Mouse (Mus musculus) midbrain, embryonic 14.5 days (tissue): ENCODE results near the gene Mia. TPM values are rescaled to one million over a fixed set of nuclear protein-coding genes. Genes with fewer than 3 reads are reported as not detected.

ENCODE experiments used
- ATAC-seq: fragments of 200-750 bp; cut with Nextera tagmentation; 2 replicates; pipeline ENCODE4 v1.8.0; 2017; ENCODE audit warnings: moderate number of reproducible peaks, moderate library complexity; ENCODE audit not compliant: low FRiP score, low TSS enrichment
- DNase-seq: peaks from one replicate; pipeline ENCODE4 v3.0.0-alpha.2; 2015
- H3K27ac ChIP-seq: fragments of 300-500 bp; sonication (generic); replicated peaks from 2 replicates; pipeline ENCODE4 v1.5.1; 2014; ENCODE audit warnings: mild to moderate bottlenecking, low read depth, low read length, moderate library complexity
- H3K27me3 ChIP-seq: fragments of 300-500 bp; sonication (generic); 2 replicates; pipeline ENCODE4 v1.6.1; 2014; ENCODE audit warnings: low read length, control low read depth, mixed read lengths; ENCODE audit not compliant: control insufficient read depth, insufficient read depth
- H3K36me3 ChIP-seq: fragments of 300-500 bp; sonication (generic); 2 replicates; pipeline ENCODE4 v1.6.1; 2014; ENCODE audit warnings: low read length, control low read depth; ENCODE audit not compliant: control insufficient read depth, insufficient read depth
- H3K4me1 ChIP-seq: fragments of 300-500 bp; sonication (generic); 2 replicates; pipeline ENCODE4 v1.6.1; 2014; ENCODE audit warnings: mild to moderate bottlenecking, antibody characterized with exemption, low read length, control low read depth; ENCODE audit not compliant: control insufficient read depth, insufficient read depth
- H3K4me2 ChIP-seq: fragments of 300-500 bp; sonication (generic); 2 replicates; pipeline ENCODE4 v1.6.1; 2014; ENCODE audit warnings: mild to moderate bottlenecking, low read length, moderate library complexity
- H3K4me3 ChIP-seq: fragments of 300-500 bp; sonication (generic); replicated peaks from 2 replicates; pipeline ENCODE4 v1.5.1; 2014; ENCODE audit warnings: low read depth, low read length
- H3K9ac ChIP-seq: fragments of 300-500 bp; sonication (generic); replicated peaks from 2 replicates; pipeline ENCODE4 v1.6.1; 2014; ENCODE audit warnings: mild to moderate bottlenecking, low read length, moderate library complexity
- H3K9me3 ChIP-seq: fragments of 300-500 bp; sonication (generic); 2 replicates; pipeline ENCODE4 v1.6.1; 2016; ENCODE audit warnings: low read length, control low read depth, mixed read lengths; ENCODE audit not compliant: control insufficient read depth
- WGBS: fragments of 180-500 bp; shearing (Covaris S2); extraction: QIAGEN DNeasy Blood & Tissue Kit; methylation state at CpG from one replicate; pipeline ENCODE4 v1.1.7; 2014; 5-methylcytosine and 5-hydroxymethylcytosine counted together
- microRNA counts: library from miRNA; unstranded; fragments of <30 nt; microRNA quantifications from one replicate; lab custom pipeline; 2016
- microRNA-seq: library from miRNA; unstranded; fragments of <30 nt; microRNA quantifications from one replicate; pipeline ENCODE4, GENCODE M21; 2016
- polyA plus RNA-seq: library from polyadenylated mRNA; unstranded; fragments of >200 nt; fragmentation: Nextera tagmentation; extraction: Ambion mirVana; gene quantifications from 2 replicates; pipeline ENCODE4 v1.2.1, GENCODE M21; 2014

Gene Mia
- polyA plus RNA-seq, 1 experiment from 2014 or later = 6.8 TPM

DNA sequence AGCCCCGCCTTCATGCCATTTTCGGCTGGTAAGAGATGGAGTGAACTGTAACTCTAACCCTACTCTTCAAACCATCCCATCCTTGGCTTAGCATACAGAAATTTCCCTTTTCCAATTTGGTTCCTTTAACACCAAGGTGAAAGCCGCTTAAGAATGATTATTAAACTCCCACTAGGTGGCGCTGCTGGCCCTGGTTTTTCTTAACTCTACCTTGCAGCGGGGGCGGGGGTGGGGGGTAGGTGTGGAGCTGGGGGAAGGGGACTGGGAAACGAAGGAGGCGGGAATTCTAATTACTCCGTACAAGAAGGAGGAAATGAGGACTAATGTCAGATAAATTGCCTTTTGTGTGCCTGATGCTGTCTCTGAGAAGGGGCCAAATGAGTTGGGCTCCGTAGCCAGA, 48.4 kb downstream of the Mia start:
- Histone ChIP-seq H3K27ac (no peak overlapping the region), H3K9ac (no peak overlapping the region), H3K4me2 (no peak overlapping the region), H3K4me3 (no peak overlapping the region), H3K27me3 (no peaks in the 10 kb centered on the region), H3K9me3 (no peaks in the 10 kb centered on the region), H3K36me3 (no peaks in the 10 kb centered on the region), H3K4me1 (no peaks in the 10 kb centered on the region)
- WGBS = 15% methylated on average over 10 of the region's 10 CpGs
- ATAC-seq (no peak), DNase-seq (peak; percentile 80)

DNA sequence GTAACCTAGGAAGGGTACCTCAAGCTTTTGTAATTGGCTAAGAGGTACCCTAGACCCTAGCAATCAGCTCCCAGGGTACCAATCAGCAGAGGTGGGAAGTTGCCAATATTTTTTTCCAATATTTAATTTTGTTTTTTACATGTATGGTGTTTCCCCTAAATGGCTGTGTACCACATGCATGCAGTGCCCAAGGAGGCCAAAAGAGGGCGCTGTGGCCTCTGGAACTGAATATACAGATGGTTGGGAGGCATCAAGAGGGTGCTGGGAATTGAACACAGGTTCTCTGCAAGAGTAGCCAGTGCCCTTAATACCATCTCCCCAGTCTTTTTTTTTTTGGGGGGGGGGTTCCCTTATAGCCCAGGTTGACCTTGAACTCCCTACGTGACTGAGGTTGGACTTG, 49.6 kb downstream of the Mia start:
- ATAC-seq = no peak
- Histone ChIP-seq H3K4me3 (no peak overlapping the region), H3K4me1 (no peaks in the 10 kb centered on the region), H3K9ac (no peak overlapping the region), H3K4me2 (no peak overlapping the region), H3K27ac (no peak overlapping the region), H3K9me3 (no peaks in the 10 kb centered on the region), H3K36me3 (no peaks in the 10 kb centered on the region), H3K27me3 (no peaks in the 10 kb centered on the region)
- WGBS = 72% methylated on average over 2 of the region's 2 CpGs
- DNase-seq = no peak

DNA sequence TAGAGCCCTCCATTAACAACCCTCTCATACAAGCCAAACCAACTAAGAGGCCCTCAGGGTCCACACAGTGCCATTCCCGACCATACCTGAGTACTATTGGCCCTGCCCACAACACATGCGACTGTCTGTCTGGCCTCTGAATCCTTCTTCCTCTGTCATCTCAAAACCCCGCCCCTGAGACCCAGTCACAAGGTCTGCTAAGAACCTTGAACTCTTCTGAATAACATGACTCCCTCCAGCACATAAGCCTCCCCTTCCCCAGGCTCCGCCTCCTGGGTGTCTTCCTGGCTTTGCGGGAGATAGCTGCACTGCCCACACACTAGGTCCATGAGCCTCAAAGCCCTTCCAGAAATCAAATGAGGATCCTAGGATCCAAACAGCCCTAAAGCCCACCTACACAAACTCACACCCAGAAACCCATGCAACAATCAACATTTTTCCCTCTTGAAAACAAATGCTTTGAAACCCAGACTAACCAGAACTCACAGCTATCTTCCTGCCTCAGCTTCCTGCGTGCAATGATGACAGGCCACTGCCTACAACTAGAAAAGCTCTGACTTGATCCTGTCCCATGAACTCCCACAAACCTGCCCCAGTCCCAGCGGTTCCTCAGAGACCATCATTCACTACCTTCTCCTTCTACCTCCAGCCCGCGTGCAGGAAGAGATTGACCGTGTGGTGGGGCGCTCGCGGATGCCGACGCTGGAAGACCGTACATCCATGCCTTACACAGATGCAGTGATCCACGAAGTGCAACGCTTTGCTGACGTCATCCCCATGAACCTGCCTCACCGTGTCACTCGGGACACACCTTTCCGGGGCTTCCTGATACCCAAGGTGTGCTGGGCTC, 50.2 kb downstream of the Mia start:
- Histone ChIP-seq H3K4me2 (no peak overlapping the region), H3K36me3 (no peaks in the 10 kb centered on the region), H3K9me3 (no peaks in the 10 kb centered on the region), H3K27me3 (no peaks in the 10 kb centered on the region), H3K4me3 (no peak overlapping the region), H3K9ac (no peak overlapping the region), H3K4me1 (no peaks in the 10 kb centered on the region), H3K27ac (no peak overlapping the region)
- ATAC-seq = no peak
- WGBS = 90% methylated on average over 22 of the region's 22 CpGs
- no peak for DNase-seq

DNA sequence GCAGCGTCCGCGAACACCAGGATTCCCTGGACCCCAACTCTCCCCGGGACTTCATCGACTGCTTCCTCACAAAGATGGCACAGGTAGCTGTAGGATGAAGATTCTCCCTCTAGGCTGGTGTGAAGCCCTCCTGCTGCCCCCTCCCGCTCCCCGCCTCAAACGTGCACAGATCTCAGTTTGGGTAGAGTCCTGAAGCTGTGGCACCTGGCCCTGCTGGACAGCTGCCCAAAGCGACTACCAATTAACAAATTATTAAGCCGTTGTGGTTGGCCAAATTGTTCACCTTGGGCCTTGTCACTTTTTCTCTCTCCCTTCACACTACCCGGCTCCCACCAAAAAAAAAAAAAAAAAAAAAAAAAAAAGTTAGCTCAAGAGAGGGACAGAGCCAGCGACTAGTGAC, 51.1 kb downstream of the Mia start:
- 92% methylated on average over 12 of the region's 12 CpGs for WGBS
- no peaks in the 10 kb centered on the region for H3K4me1 ChIP-seq
- no peak overlapping the region for H3K27ac ChIP-seq
- H3K27me3 ChIP-seq = no peaks in the 10 kb centered on the region
- DNase-seq (no peak), ATAC-seq (no peak)
- H3K9ac ChIP-seq = no peak overlapping the region
- H3K9me3 ChIP-seq = no peaks in the 10 kb centered on the region
- H3K36me3 ChIP-seq = no peaks in the 10 kb centered on the region
- H3K4me3 ChIP-seq = no peak overlapping the region
- no peak overlapping the region for H3K4me2 ChIP-seq

MicroRNAs encoded within 50 kb of the gene (microRNA counts, 519-probe panel; counts per million panel counts)
- not detected for microRNA mmu-miR-1191 (lab: Ali Mortazavi, UCI)

Small RNA genes within 50 kb of the gene (microRNA-seq; reads per million reads assigned to microRNA genes)
- gene Mir1191 (1.3 reads per million), gene Mir3101 (1.6 reads per million, percentile 6 among the genes with 10 or more reads in this experiment)

Other genes with a start within 250 kb of the Mia start
- gene Cyp2a22, start 241.8 kb downstream of the Mia start, polyA plus RNA-seq = not detected in 2 replicates
- gene Cyp2a12, start 152.1 kb downstream of the Mia start, polyA plus RNA-seq = not detected in 2 replicates
- gene Cyp2f2, start 61.2 kb downstream of the Mia start, polyA plus RNA-seq = not detected in 2 replicates
- 0.18 and 0.22 TPM in 2 replicates for gene Cyp2t4, start 27.4 kb downstream of the Mia start, polyA plus RNA-seq
- 57.3 and 68.7 TPM in 2 replicates for gene Egln2, start 14.4 kb downstream of the Mia start, polyA plus RNA-seq
- gene Rab4b, start 2.3 kb downstream of the Mia start, polyA plus RNA-seq = 87.7 and 99.6 TPM in 2 replicates
- not detected in 2 replicates for gene Gm21983, start 71 bp downstream of the Mia start, polyA plus RNA-seq
- gene BC024978, start 14.6 kb upstream of the Mia start, polyA plus RNA-seq = 3.6 and 4.0 TPM in 2 replicates
- gene Snrpa, start 15.1 kb upstream of the Mia start, polyA plus RNA-seq = 222 and 233 TPM in 2 replicates
- 7.3 and 7.4 TPM in 2 replicates for gene Itpkc, start 47.5 kb upstream of the Mia start, polyA plus RNA-seq
- 19.8 and 22.6 TPM in 2 replicates for gene Coq8b, start 51.9 kb upstream of the Mia start, polyA plus RNA-seq
- gene Numbl, start 77.3 kb upstream of the Mia start, polyA plus RNA-seq = 33.7 and 50.1 TPM in 2 replicates
- gene Ltbp4, start 156.5 kb upstream of the Mia start, polyA plus RNA-seq = 6.4 and 7.4 TPM in 2 replicates
- 50.4 and 52.5 TPM in 2 replicates for gene Shkbp1, start 174.9 kb upstream of the Mia start, polyA plus RNA-seq
- not detected in 2 replicates for gene Gm20479, start 176.3 kb upstream of the Mia start, polyA plus RNA-seq